Mouse (Mus musculus) heart, embryonic 13.5 days (tissue): ENCODE measurements at regions not wholly inside any gene's neighbourhood (a gene's known extent, or its start where the extent isn't known, plus 50 kb on each side); places are given as distances from the start of the nearest gene placed in this dataset.

Experiments used
- ATAC-seq: fragments of 200-750 bp; cut with Nextera tagmentation; 2 replicates; pipeline ENCODE4 v1.8.0; 2017; ENCODE audit warnings: moderate TSS enrichment; ENCODE audit not compliant: insufficient number of reproducible peaks, low FRiP score, low TSS enrichment; ENCODE audit errors: extremely low read depth
- H3K27ac ChIP-seq: fragments of 300-500 bp; sonication (generic); replicated peaks from 2 replicates; pipeline ENCODE4 v1.5.1; 2015; ENCODE audit warnings: moderate library complexity, mild to moderate bottlenecking, inconsistent platforms
- H3K27me3 ChIP-seq: fragments of 300-500 bp; sonication (generic); replicated peaks from 2 replicates; pipeline ENCODE4 v1.6.1; 2015; ENCODE audit warnings: mild to moderate bottlenecking, inconsistent platforms
- H3K36me3 ChIP-seq: fragments of 300-500 bp; sonication (generic); 2 replicates; pipeline ENCODE4 v1.6.1; 2015; ENCODE audit warnings: mild to moderate bottlenecking, inconsistent platforms
- H3K4me1 ChIP-seq: fragments of 300-500 bp; sonication (generic); 2 replicates; pipeline ENCODE4 v1.6.1; 2015; ENCODE audit warnings: inconsistent platforms
- H3K4me2 ChIP-seq: fragments of 300-500 bp; sonication (generic); 2 replicates; pipeline ENCODE4 v1.6.1; 2015; ENCODE audit warnings: inconsistent platforms, mild to moderate bottlenecking, moderate library complexity
- H3K4me3 ChIP-seq: fragments of 300-500 bp; sonication (generic); 2 replicates; pipeline ENCODE4 v1.5.1; 2015; ENCODE audit warnings: moderate library complexity, mild to moderate bottlenecking, inconsistent platforms
- H3K9ac ChIP-seq: fragments of 300-500 bp; sonication (generic); 2 replicates; pipeline ENCODE4 v1.6.1; 2015; ENCODE audit warnings: inconsistent platforms, mild to moderate bottlenecking, moderate library complexity
- H3K9me3 ChIP-seq: fragments of 300-500 bp; sonication (generic); 2 replicates; pipeline ENCODE4 v1.6.1; 2016; ENCODE audit warnings: inconsistent platforms
- WGBS: fragments of 180-500 bp; shearing (Covaris S2); methylation state at CpG from one replicate; pipeline ENCODE4 v1.1.7; 2015; ENCODE audit warnings: mixed read lengths; 5-methylcytosine and 5-hydroxymethylcytosine counted together

DNA sequence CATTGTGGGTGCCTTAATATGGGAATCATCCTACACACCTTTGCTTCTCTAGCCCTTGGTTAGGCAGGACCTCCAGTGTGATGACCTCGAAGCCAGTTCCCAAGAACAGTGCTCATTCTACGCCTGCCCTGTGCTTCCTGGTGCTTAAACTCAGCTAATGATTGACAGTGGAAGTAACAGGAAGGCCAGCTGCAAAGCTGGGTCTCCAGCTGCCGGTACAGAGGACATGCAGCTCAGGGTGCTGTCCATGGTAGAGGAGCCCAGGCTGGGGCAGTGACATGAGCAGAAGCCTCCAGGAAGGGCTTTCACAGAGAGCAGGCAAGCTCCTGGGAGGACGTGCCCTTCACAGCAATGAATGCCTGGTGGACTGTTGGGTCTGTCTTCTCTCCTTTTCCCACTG is 293.6 kb downstream of the 3100002H09Rik start:
- WGBS = 16% methylated on average over 4 of the region's 4 CpGs
- peaks cover 11% of the 10 kb centered on the region; the same call in 1 of the 2 replicates for H3K27me3 ChIP-seq
- H3K36me3 ChIP-seq = no peaks in the 10 kb centered on the region
- H3K4me3 ChIP-seq = no peak overlapping the region
- ATAC-seq = no peak
- H3K9me3 ChIP-seq = 0 out of 2 replicates have a peak, but pooled peaks cover 3% of the 10 kb centered on the region
- no peak overlapping the region for H3K9ac ChIP-seq
- H3K27ac ChIP-seq = no peak overlapping the region
- H3K4me1 ChIP-seq = no peaks in the 10 kb centered on the region
- H3K4me2 ChIP-seq = no peak overlapping the region

DNA sequence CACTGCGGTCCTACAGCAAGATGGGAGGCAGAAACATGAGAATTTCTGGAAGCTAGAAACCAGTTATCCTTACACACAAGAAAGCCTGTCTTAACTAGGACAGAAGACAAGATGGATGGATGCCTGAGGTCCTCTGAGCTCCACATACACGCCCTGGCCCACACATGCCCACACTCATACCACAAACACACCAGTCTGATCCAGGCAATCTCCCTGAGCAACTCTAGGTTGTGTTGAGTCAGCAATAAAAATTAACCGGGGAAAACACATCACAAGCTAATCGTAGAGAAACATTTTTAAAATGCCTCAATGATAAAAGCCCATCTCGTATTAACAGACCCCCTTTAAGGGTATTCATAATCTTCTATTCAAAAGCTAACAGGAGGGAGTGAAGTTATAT is 298.9 kb downstream of the 3100002H09Rik start:
- 72% methylated on average over 5 of the region's 5 CpGs for WGBS
- Histone ChIP-seq H3K27me3 (peaks cover 6% of the 10 kb centered on the region), H3K4me3 (no peak overlapping the region), H3K9me3 (0 out of 2 replicates have a peak, but pooled peaks cover 3% of the 10 kb centered on the region), H3K27ac (no peak overlapping the region), H3K9ac (no peak overlapping the region), H3K4me1 (peaks cover 7% of the 10 kb centered on the region), H3K36me3 (no peaks in the 10 kb centered on the region), H3K4me2 (no peak overlapping the region)
- no peak for ATAC-seq

DNA sequence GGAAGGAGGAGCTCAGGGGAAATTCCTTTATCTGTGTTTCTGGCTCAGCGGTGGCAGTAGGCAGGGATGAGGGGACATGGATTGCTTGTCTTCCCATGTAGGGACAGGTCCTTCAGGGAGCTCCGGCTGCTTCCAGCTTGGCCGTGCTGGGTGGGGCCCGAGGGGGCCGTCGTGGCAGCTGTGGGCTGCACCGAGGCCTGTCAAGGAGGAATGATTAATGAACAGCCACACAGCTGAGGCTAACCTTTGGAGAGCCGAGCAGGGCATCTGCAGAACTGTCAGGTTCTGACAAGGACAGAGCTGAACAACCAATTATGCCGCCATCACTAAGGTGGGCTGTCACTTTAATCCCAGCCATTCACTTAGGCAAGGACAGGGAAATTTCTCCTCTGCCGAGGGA is 300.0 kb downstream of the 3100002H09Rik start:
- WGBS = 4% methylated on average over 10 of the region's 10 CpGs
- H3K4me3 ChIP-seq = no peak overlapping the region
- no peak overlapping the region for H3K9ac ChIP-seq
- H3K27me3 ChIP-seq = peaks cover 11% of the 10 kb centered on the region
- H3K4me1 ChIP-seq = peaks cover 7% of the 10 kb centered on the region
- H3K36me3 ChIP-seq = no peaks in the 10 kb centered on the region
- ATAC-seq = no peak
- 0 out of 2 replicates have a peak, but pooled peaks cover 3% of the 10 kb centered on the region for H3K9me3 ChIP-seq
- no peak overlapping the region for H3K27ac ChIP-seq
- peak overlapping the region; percentile 31; the same call in 1 of the 2 replicates for H3K4me2 ChIP-seq

DNA sequence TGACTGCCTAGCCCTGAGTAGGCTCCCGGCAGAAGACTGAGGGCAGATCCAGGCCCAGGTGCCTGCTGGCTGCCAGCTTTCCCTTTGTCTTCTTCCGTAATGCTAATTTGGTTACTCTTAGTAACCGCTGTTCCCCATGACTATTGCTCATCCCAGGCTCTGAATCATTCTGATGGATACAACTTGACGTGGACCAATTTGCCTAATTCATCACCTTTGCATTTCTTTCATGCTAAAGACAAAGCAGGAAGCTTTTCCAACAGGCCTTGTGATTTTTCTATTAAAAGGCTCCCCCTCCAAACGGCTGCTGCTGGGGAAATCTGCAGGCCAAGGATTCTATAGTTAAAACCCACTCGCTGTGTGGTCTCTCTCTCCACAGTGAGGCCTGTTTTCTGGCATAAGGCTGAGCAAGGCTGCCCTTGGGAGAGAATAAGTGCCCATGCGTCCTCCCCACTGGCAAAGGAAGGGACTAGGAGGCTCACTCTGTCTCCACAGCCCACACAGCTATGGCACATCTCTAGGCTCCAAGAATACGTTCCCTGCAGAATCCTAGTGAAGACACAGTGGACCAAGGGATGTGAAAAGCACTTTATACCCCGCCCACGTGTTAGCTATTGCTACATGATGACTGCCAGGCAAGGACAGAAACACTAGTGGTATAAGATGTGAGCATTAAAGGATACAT is 304.6 kb downstream of the 3100002H09Rik start:
- Histone ChIP-seq H3K27me3 (peaks cover 13% of the 10 kb centered on the region), H3K27ac (no peak overlapping the region), H3K4me3 (no peak overlapping the region), H3K4me1 (peaks cover 7% of the 10 kb centered on the region), H3K9ac (no peak overlapping the region), H3K4me2 (no peak overlapping the region), H3K36me3 (no peaks in the 10 kb centered on the region), H3K9me3 (no peaks in the 10 kb centered on the region)
- no peak for ATAC-seq
- WGBS = 71% methylated on average over 10 of the region's 10 CpGs

DNA sequence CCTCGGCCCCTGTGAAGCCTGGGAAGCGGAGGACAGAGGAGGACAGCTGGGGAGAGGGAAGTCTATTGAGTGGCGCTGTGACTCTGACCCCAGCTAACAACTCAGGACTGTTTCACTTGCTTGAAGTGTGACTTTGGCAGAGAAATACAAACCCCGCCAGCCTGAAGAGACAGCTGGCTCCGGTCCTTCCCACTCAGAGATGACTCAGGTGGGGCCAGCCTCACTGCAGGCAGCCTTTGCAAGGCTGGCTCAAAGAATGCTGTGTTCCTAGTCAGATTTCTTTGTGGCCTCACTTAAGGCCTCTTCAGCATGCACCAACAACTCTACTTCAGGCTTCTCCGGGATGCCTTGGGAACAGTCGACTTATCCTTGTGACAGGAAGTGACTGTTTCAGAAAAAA is 307.7 kb downstream of the 3100002H09Rik start:
- Histone ChIP-seq H3K4me3 (no peak overlapping the region), H3K4me1 (no peaks in the 10 kb centered on the region), H3K27me3 (peaks cover 21% of the 10 kb centered on the region), H3K36me3 (no peaks in the 10 kb centered on the region), H3K27ac (no peak overlapping the region), H3K9ac (no peak overlapping the region), H3K9me3 (no peaks in the 10 kb centered on the region), H3K4me2 (no peak overlapping the region)
- no peak for ATAC-seq
- WGBS = 63% methylated on average over 7 of the region's 7 CpGs

DNA sequence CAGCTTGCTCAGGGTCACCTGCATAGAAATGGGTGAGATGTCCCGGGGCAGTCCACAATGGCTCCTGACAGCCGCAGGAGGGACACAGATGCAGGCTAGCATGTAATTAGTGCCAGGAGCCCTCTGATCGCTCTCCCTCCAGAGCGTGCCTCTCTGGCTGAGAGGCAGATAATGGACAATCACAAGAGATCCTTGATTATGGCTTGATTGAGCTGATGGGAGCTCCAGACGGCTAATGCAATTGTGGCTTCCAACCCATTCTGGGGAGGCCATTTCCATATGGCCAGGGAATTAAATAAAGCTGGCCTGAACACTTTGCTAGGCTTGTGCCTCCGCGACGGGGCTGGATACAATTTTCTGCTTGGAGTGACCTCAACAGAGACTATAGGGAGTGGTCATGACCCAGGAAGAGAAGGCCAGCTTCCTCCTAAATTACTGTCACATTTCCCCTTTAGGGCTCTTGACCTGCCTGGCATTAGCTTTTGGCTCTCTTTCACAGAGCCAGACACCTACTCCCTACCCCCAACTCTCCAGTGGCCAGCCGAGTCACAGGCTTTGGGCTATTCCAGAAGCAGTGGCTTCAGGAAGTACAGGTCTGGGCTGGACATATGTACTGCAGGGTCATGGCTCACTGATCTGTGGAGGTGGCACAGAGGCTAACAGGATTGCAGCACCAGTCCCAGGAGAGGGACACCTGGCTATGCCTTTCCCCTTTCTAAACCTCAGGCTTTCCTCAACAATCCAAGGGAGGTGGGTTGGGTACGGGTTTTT is 311.8 kb downstream of the 3100002H09Rik start:
- Histone ChIP-seq H3K4me1 (no peaks in the 10 kb centered on the region), H3K9ac (no peak overlapping the region), H3K4me2 (no peak overlapping the region), H3K27me3 (peaks cover 19% of the 10 kb centered on the region), H3K4me3 (no peak overlapping the region), H3K36me3 (no peaks in the 10 kb centered on the region), H3K27ac (no peak overlapping the region), H3K9me3 (no peaks in the 10 kb centered on the region)
- no peak for ATAC-seq
- WGBS = 66% methylated on average over 10 of the region's 10 CpGs

DNA sequence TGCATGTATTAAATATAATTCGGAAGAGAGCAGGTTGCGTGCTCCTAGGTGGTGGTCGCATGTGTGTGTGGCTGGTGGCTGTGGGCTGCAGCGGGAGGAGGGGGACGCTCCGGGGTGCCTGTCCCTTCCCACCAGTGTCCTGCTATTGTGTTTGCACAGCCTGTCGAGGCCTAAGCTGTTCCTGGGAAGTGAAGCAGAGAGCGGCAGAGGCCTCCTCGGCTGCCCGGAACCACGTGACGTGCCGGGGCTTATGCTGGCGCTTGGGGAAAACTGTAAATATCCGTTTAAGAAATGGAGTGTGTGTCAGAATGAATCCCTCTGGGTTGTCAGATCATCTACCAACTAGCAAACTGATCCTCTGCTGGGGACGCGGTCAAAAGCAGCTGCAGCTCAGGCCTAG is 318.3 kb downstream of the 3100002H09Rik start:
- Histone ChIP-seq H3K27me3 (peaks cover 5% of the 10 kb centered on the region; the same call in 1 of the 2 replicates), H3K36me3 (no peaks in the 10 kb centered on the region), H3K9ac (no peak overlapping the region), H3K9me3 (no peaks in the 10 kb centered on the region), H3K4me1 (no peaks in the 10 kb centered on the region), H3K4me3 (no peak overlapping the region), H3K4me2 (no peak overlapping the region), H3K27ac (no peak overlapping the region)
- no peak for ATAC-seq
- 48% methylated on average over 17 of the region's 17 CpGs for WGBS

DNA sequence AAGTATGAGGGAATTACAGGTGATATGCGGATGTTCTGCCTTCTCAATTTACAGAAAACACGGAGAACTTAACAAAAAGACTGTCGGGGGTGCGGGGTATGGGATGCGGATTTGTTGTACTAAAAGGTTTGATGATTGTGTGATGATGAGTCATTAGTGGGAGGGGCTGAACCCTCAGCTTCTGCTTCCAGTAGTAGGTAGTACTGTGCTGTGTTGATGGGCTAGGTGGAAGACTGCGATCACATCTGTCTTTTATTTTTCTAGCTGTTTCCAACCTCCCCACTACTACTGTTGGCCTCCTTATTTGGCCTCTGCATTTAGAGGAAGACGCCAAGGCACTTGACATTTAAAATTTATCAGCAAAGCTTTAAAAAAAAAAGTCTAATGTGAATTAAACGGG is 318.8 kb downstream of the 3100002H09Rik start:
- Histone ChIP-seq H3K4me1 (no peaks in the 10 kb centered on the region), H3K4me2 (no peak overlapping the region), H3K4me3 (no peak overlapping the region), H3K9ac (no peak overlapping the region), H3K9me3 (no peaks in the 10 kb centered on the region), H3K27me3 (peaks cover 5% of the 10 kb centered on the region; the same call in 1 of the 2 replicates), H3K36me3 (no peaks in the 10 kb centered on the region), H3K27ac (no peak overlapping the region)
- 60% methylated on average over 8 of the region's 8 CpGs for WGBS
- no peak for ATAC-seq

DNA sequence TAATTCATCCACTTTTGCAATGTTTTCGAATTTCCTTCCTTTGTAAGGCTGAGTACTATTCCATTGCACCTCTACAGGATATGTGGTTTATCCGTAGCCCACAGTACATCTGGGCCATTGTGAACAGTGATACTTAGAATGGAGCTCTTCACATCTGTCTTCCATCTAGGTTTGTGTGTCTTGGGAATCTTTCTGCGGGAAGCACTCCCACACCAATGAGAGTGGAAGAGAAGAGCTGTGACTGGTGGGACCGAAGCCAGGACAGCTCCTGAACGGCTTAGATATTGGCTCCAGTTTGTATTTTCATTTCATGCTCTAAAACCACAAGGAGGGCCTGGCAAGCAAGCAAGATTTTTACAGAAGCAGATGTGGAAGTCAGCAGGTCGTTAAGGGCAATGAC is 323.1 kb downstream of the 3100002H09Rik start:
- no peak overlapping the region for H3K4me2 ChIP-seq
- no peak for ATAC-seq
- no peaks in the 10 kb centered on the region for H3K4me1 ChIP-seq
- 68% methylated on average over 6 of the region's 6 CpGs for WGBS
- H3K9me3 ChIP-seq = no peaks in the 10 kb centered on the region
- H3K9ac ChIP-seq = no peak overlapping the region
- H3K36me3 ChIP-seq = no peaks in the 10 kb centered on the region
- H3K27ac ChIP-seq = no peak overlapping the region
- H3K4me3 ChIP-seq = no peak overlapping the region
- H3K27me3 ChIP-seq = no peaks in the 10 kb centered on the region

DNA sequence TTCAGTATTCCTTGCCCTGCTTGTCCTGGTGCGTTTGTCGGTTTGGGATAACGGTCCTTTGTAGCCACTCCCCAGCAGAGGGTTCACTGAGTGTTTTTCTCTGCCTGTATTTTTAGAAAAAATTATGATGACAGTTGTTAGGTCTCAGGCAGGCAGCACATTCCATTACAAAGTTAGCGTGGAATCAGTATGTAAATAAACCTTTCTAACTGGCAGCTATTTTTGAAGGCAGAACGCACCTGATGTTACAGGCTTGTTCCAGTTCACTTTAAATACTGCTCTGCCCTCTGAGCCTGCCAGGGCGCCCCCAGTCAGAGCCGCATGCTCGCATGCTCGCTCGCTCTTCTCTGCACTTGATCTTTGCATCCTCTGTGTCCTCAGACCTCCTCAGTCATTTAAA is 331.9 kb downstream of the 3100002H09Rik start:
- Histone ChIP-seq H3K27ac (no peak overlapping the region), H3K9ac (no peak overlapping the region), H3K27me3 (peaks cover 43% of the 10 kb centered on the region), H3K9me3 (no peaks in the 10 kb centered on the region), H3K36me3 (no peaks in the 10 kb centered on the region), H3K4me2 (peak overlapping the region; percentile 89), H3K4me1 (peaks cover 20% of the 10 kb centered on the region), H3K4me3 (0 out of 2 replicates have a peak overlapping the region, but pooled peaks have one; percentile 11)
- ATAC-seq = no peak
- WGBS = 10% methylated on average over 10 of the region's 10 CpGs

DNA sequence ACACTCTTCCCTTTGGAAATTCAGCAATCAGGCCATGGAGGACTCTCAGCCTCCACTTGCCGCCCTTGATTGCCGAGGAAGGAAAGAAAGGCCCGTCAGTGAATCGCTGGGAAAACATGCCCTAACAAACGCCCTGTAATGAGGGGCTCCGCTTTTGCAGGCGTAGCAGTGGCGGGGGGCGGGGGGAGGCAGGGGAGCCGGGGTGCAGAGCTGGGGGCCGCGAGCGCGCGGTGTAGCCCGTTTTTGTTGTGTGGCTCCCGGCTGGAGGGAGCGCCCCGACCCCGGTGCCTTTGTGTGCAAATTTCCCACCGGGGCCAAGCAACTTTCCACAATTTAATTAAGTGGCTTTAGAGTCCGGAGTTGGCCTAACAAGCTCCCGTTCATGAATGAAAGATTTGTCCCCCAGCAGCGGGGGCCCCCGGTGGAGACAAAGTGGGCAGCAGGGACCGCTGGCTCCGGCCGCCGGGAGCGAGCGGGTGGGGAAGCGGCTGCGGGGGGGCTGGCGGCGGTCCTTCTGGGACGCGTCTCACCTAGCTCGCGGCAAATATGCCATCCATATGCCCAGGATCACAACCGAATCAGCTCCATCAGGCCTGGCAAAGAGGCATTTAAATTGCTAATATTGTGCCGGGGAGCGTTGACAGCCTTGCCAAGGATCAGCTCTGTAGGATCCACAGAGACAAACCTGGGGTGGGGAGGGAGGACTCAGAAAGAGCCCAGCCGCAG is 333.0 kb downstream of the 3100002H09Rik start:
- H3K4me3 ChIP-seq = peak overlapping the region; percentile 57
- WGBS = 1% methylated on average over 43 of the region's 43 CpGs
- H3K9ac ChIP-seq = peak overlapping the region; percentile 75

More for the DNA sequence above, 333.0 kb downstream of the 3100002H09Rik start:
- Histone ChIP-seq H3K27me3 (peaks cover 43% of the 10 kb centered on the region), H3K4me1 (peaks cover 20% of the 10 kb centered on the region), H3K9me3 (no peaks in the 10 kb centered on the region), H3K4me2 (peak overlapping the region; percentile 89), H3K27ac (no peak overlapping the region), H3K36me3 (no peaks in the 10 kb centered on the region)
- ATAC-seq = no peak
